18 mouse cellular contexts compared by ENCODE assay signal in genomic region chr8:56621093-56621492, GRCm38 (mm10).
DNase-seq lines count a peak whose midpoint lies in the region; ATAC-seq and TF ChIP-seq lines count a peak whose summit lies in the region.
"Had no signal": no experiment of that assay in that cellular context is flagged by ENCODE, and none has a peak within 500 bp of the region (broad histone marks: within the 10 kb centered on the region; RNA-seq: fewer than 3 reads in every experiment).

No protein-coding gene starts in this region.

- peaks cover 18% of the 10 kb centered on the region for H3K4me1 ChIP-seq in heart, embryonic 16.5 days (ENCODE audit: control insufficient read depth, insufficient read depth, low read length)
- peaks cover 1 to 13% of the 10 kb centered on the region in 2 experiments; a peak in 3 of 4 replicates for H3K4me1 ChIP-seq in MEL (ENCODE audit: control insufficient read depth in 1 of 2, insufficient read depth in 2 of 2, low read length in 2 of 2)
- peaks cover 35% of the 10 kb centered on the region for H3K4me1 ChIP-seq in liver, embryonic 12.5 days

- H3K36me3 ChIP-seq in heart, embryonic 16.5 days (ENCODE audit: control insufficient read depth, insufficient read depth): no peaks in the 10 kb centered on the region
- H3K36me3 ChIP-seq in MEL (ENCODE audit: control insufficient read depth in 1 of 2, insufficient read depth in 2 of 2, low read length in 2 of 2): peaks cover 0 to 7% of the 10 kb centered on the region in 2 experiments; a peak in 2 of 4 replicates
- no peaks in the 10 kb centered on the region for H3K36me3 ChIP-seq in liver, embryonic 12.5 days
- H3K36me3 ChIP-seq: embryonic facial prominence, embryonic 13.5 days; forebrain, embryonic 12.5 days; midbrain, embryonic 13.5 days had no signal

- DNase-seq in embryo, embryonic 11 days: peak; percentile 12
- DNase-seq in embryo, embryonic 9.5 days (ENCODE audit: extremely low spot score): no peak
- no peak for DNase-seq in heart, postnatal 10 days
- peak; percentile 32 for DNase-seq in MEL (ENCODE audit: low read depth, low spot score)
- no peak for DNase-seq in adrenal gland, adult 18-20 months (ENCODE audit: low spot score in 2 of 2)
- DNase-seq: adrenal gland, postnatal 25 days; cerebellum, adult 9-11 months; layer of hippocampus, postnatal 36 days; left cerebral cortex, postnatal 4 days had no signal

- TF ChIP-seq RAD21 in MEL (IDR thresholded peaks at IDR 0.05; ENCODE audit: low read depth, low read length): no peak

- peak overlapping the region; percentile 39 for H3K4me3 ChIP-seq in heart, embryonic 16.5 days (ENCODE audit: low read length)
- H3K4me3 ChIP-seq in MEL (ENCODE audit: control insufficient read depth in 1 of 2, insufficient read depth in 1 of 2, low read depth in 2 of 2, low read length in 2 of 2): peak overlapping the region; percentile 20 to 35; a peak in 2 of 4 replicates
- H3K4me3 ChIP-seq in liver, embryonic 12.5 days: no peak overlapping the region
- H3K4me3 ChIP-seq: embryonic facial prominence, embryonic 13.5 days; forebrain, embryonic 12.5 days; midbrain, embryonic 13.5 days had no signal

- no peak for ATAC-seq in heart, embryonic 16.5 days (replicated peaks; ENCODE audit: extremely low read depth, insufficient read depth, low FRiP score)
- ATAC-seq in liver, embryonic 12.5 days: no peak
- no peak for ATAC-seq in erythroblast, adult 5-6 weeks (replicated peaks; ENCODE audit: low FRiP score, poor library complexity, severe bottlenecking)
- ATAC-seq: hindbrain, embryonic 16.5 days; lung, postnatal 0 days; midbrain, embryonic 13.5 days had no signal

- H3K27me3 ChIP-seq in heart, embryonic 16.5 days (ENCODE audit: control insufficient read depth, insufficient read depth, low read length): no peaks in the 10 kb centered on the region
- H3K27me3 ChIP-seq in MEL (ENCODE audit: control insufficient read depth in 1 of 2, insufficient read depth in 2 of 2, low read length in 2 of 2): no peaks in the 10 kb centered on the region
- peaks cover 52% of the 10 kb centered on the region for H3K27me3 ChIP-seq in liver, embryonic 12.5 days (replicated peaks)
- H3K27me3 ChIP-seq: CH12.LX had no signal

- H3K79me2 ChIP-seq in MEL (ENCODE audit: control insufficient read depth, insufficient read depth, low read length, poor library complexity): no peaks in the 10 kb centered on the region

- 34% methylated on average over 4 of the region's 4 CpGs for WGBS in heart, embryonic 16.5 days
- WGBS in liver, embryonic 12.5 days (ENCODE audit: insufficient replicate concordance): 27% methylated on average over 4 of the region's 4 CpGs

- intact Hi-C loops in heart, postnatal 10 days (cut with DNase I): no loop called here

- TF ChIP-seq CTCF in MEL (IDR thresholded peaks at IDR 0.05 in 2 of 3, conservative IDR thresholded peaks at IDR 0.05 in 1 of 3; ENCODE audit: control insufficient read depth in 1 of 3, insufficient read depth in 1 of 3, low read depth in 2 of 3, low read length in 3 of 3, poor library complexity in 1 of 3, severe bottlenecking in 1 of 3): no peak

- no peak for TF ChIP-seq POLR2A in MEL (IDR thresholded peaks at IDR 0.05; ENCODE audit: control insufficient read depth in 1 of 2, insufficient read depth in 1 of 2, low read depth in 1 of 2, low read length in 2 of 2, poor library complexity in 1 of 2)

- H3K9me3 ChIP-seq in heart, embryonic 16.5 days (replicated peaks; ENCODE audit: control insufficient read depth, low read length): no peaks in the 10 kb centered on the region
- H3K9me3 ChIP-seq in MEL (replicated peaks; ENCODE audit: insufficient read depth, low read length): no peaks in the 10 kb centered on the region
- no peaks in the 10 kb centered on the region for H3K9me3 ChIP-seq in liver, embryonic 12.5 days (replicated peaks)
- H3K9me3 ChIP-seq: embryonic facial prominence, embryonic 13.5 days; forebrain, embryonic 12.5 days; midbrain, embryonic 13.5 days had no signal

- H3K9ac ChIP-seq in heart, embryonic 16.5 days (ENCODE audit: low read length): peak overlapping the region; percentile 34; the same call in 1 of the 2 replicates
- H3K9ac ChIP-seq in MEL (ENCODE audit: control insufficient read depth, low read depth, low read length, poor library complexity, severe bottlenecking): no peak overlapping the region
- no peak overlapping the region for H3K9ac ChIP-seq in liver, embryonic 12.5 days
- H3K9ac ChIP-seq: embryonic facial prominence, embryonic 13.5 days; forebrain, embryonic 12.5 days; midbrain, embryonic 13.5 days had no signal

- no peak overlapping the region for H3K27ac ChIP-seq in heart, embryonic 16.5 days (ENCODE audit: low read length)
- no peak overlapping the region for H3K27ac ChIP-seq in MEL (ENCODE audit: control insufficient read depth, low read depth, low read length)
- H3K27ac ChIP-seq in liver, embryonic 12.5 days: no peak overlapping the region
- H3K27ac ChIP-seq: embryonic facial prominence, embryonic 13.5 days; forebrain, embryonic 12.5 days; midbrain, embryonic 13.5 days had no signal

- peak; percentile 43 to 58; a peak in 2 of 4 replicates for TF ChIP-seq EP300 in MEL (IDR thresholded peaks at IDR 0.05; ENCODE audit: low read depth in 1 of 2, low read length in 2 of 2)

- peak overlapping the region; percentile 58 for H3K4me2 ChIP-seq in heart, embryonic 16.5 days (ENCODE audit: low read depth, low read length)
- H3K4me2 ChIP-seq in liver, embryonic 12.5 days: peak overlapping the region; percentile 51
- H3K4me2 ChIP-seq: forebrain, embryonic 12.5 days had no signal

TF ChIP-seq in MEL, 35 proteins besides CTCF, POLR2A, EP300 and RAD21:
- no peak for TF ChIP-seq TBP (IDR thresholded peaks at IDR 0.05; ENCODE audit: low read depth, low read length)
- no peak for TF ChIP-seq MEF2A (IDR thresholded peaks at IDR 0.05; ENCODE audit: extremely low read depth, insufficient replicate concordance, low read depth, low read length, poor library complexity, severe bottlenecking)
- TF ChIP-seq UBTF (IDR thresholded peaks at IDR 0.05; ENCODE audit: borderline replicate concordance, insufficient read depth, low read depth, low read length): no peak
- peak; percentile 38; the same call in 1 of the 2 replicates for TF ChIP-seq TCF12 (IDR thresholded peaks at IDR 0.05; ENCODE audit: low read depth, low read length)
- TF ChIP-seq JUND (IDR thresholded peaks at IDR 0.05; ENCODE audit: low read depth, low read length): no peak
- no peak for TF ChIP-seq ZKSCAN1 (IDR thresholded peaks at IDR 0.05; ENCODE audit: low read depth, low read length)
- no peak for TF ChIP-seq ELF1 (IDR thresholded peaks at IDR 0.05; ENCODE audit: low read depth, low read length)
- peak; percentile 76 for TF ChIP-seq MAX (IDR thresholded peaks at IDR 0.05; ENCODE audit: low read length)
- TF ChIP-seq ETS1 (IDR thresholded peaks at IDR 0.05; ENCODE audit: low read depth, low read length): 0 out of 2 replicates have a peak, but pooled peaks have one; percentile 21
- no peak for TF ChIP-seq SIN3A (IDR thresholded peaks at IDR 0.05; ENCODE audit: low read length)
- peak; percentile 56; the same call in 1 of the 2 replicates for TF ChIP-seq MXI1 (IDR thresholded peaks at IDR 0.05; ENCODE audit: low read depth, low read length)
- no peak for TF ChIP-seq ZMIZ1 (IDR thresholded peaks at IDR 0.05; ENCODE audit: low read depth, low read length)
- TF ChIP-seq HCFC1 (IDR thresholded peaks at IDR 0.05; ENCODE audit: low read depth, low read length): no peak
- TF ChIP-seq MYC (IDR thresholded peaks at IDR 0.05; ENCODE audit: low read depth, low read length): peak; percentile 35; the same call in 1 of the 2 replicates
- TF ChIP-seq POLR2AphosphoS2 (IDR thresholded peaks at IDR 0.05; ENCODE audit: low read length): no peak
- 0 out of 2 replicates have a peak, but pooled peaks have one; percentile 11 for TF ChIP-seq GATA1 (IDR thresholded peaks at IDR 0.05; ENCODE audit: low read depth, low read length)
- TF ChIP-seq TAL1 (IDR thresholded peaks at IDR 0.05; ENCODE audit: low read length): no peak
- no peak for TF ChIP-seq CHD2 (IDR thresholded peaks at IDR 0.05; ENCODE audit: low read length)
- TF ChIP-seq BHLHE40 (IDR thresholded peaks at IDR 0.05; ENCODE audit: borderline replicate concordance, low read depth, low read length): peak; percentile 78

Comparison
In these comparisons a context has a peak if more than half of its experiments do, and no peak if none do; other contexts are left out.
1. DNase-seq: peak in embryo, embryonic 11 days (single experiment) and MEL (single experiment); none in embryo, embryonic 9.5 days (single experiment), heart, postnatal 10 days (0 of 2) and adrenal gland, adult 18-20 months (0 of 2).